Mouse (Mus musculus) embryo, embryonic 9.5 days (tissue): Measurements from ENCODE around the gene Siglecg.
A peak's percentile ranks its signal among the peaks of the same experiment; 100 is the strongest.

Experiments
- DNase-seq: peaks from one replicate; pipeline ENCODE4 v3.0.0-alpha.2; 2017; ENCODE audit errors: extremely low spot score

The Siglecg gene

GRCm38 (mm10) chr7:43442684-43443083 is 34.7 kb downstream of the Siglecg start:
- no peak for DNase-seq

- DNase-seq, result peak; percentile 79
Measured at GRCm38 (mm10) chr7:43443126-43443916, 35.3 kb downstream of the Siglecg start.

- peak; percentile 92 for DNase-seq
Measured at GRCm38 (mm10) chr7:43443917-43444293, 35.9 kb downstream of the Siglecg start, which contains the start of the genes Etfb and Gm45233. Gene Etfb, plus strand, starts transcription at chr7:43444083. Gene Gm45233, plus strand, starts transcription at chr7:43444128.

- no peak for DNase-seq
Measured at GRCm38 (mm10) chr7:43447801-43448200, 39.8 kb downstream of the Siglecg start.

- no peak for DNase-seq
Measured at GRCm38 (mm10) chr7:43448246-43448645, 40.2 kb downstream of the Siglecg start.

- no peak for DNase-seq
Measured at GRCm38 (mm10) chr7:43449811-43450210, 41.8 kb downstream of the Siglecg start.

- no peak for DNase-seq
Measured at GRCm38 (mm10) chr7:43451726-43452125, 43.7 kb downstream of the Siglecg start.

- no peak for DNase-seq
Measured at GRCm38 (mm10) chr7:43452609-43453008, 44.6 kb downstream of the Siglecg start.

GRCm38 (mm10) chr7:43453599-43454355 is 45.8 kb downstream of the Siglecg start:
- no peak for DNase-seq

GRCm38 (mm10) chr7:43454371-43454770 is 46.4 kb downstream of the Siglecg start:
- DNase-seq, result no peak

- DNase-seq, result no peak
Measured at GRCm38 (mm10) chr7:43462851-43463250, 54.8 kb downstream of the Siglecg start, which contains the start of gene Vsig10l. Gene Vsig10l, plus strand, starts transcription at chr7:43463151.

- no peak for DNase-seq
Measured at GRCm38 (mm10) chr7:43463976-43464375, 56.0 kb downstream of the Siglecg start.

- no peak for DNase-seq
Measured at GRCm38 (mm10) chr7:43464864-43465343, 56.9 kb downstream of the Siglecg start.

GRCm38 (mm10) chr7:43465344-43466098 is 57.5 kb downstream of the Siglecg start:
- DNase-seq, result peak; percentile 86

GRCm38 (mm10) chr7:43466099-43466694 is 58.2 kb downstream of the Siglecg start:
- DNase-seq, result peak; percentile 78
